Mouse (Mus musculus): ENCODE results near the gene Gls2.
A peak's percentile ranks its signal among the peaks of the same experiment; 100 is the strongest.

- TF ChIP-seq CTCF (IDR thresholded peaks at IDR 0.05; ENCODE audit: borderline replicate concordance, insufficient read depth, low read length) (no peak), POLR2A (IDR thresholded peaks at IDR 0.05; ENCODE audit: low read depth, low read length) (peak; percentile 57)
Measured at GRCm38 (mm10) chr10:128194024-128194550, at the start of gene Gls2.
